Mouse (Mus musculus) 3T3-L1 (cell line): ENCODE data around the gene Npm3.

Experiments
- DNase-seq: peaks from one replicate; pipeline ENCODE4 v3.0.0-alpha.2; 2015; ENCODE audit warnings: low read depth, low spot score

Npm3 gene

GRCm38 (mm10) chr19:45734191-45734590 is 15.2 kb downstream of the Npm3 start:
- DNase-seq, result no peak

GRCm38 (mm10) chr19:45733564-45733963 is 15.8 kb downstream of the Npm3 start:
- DNase-seq, result no peak

GRCm38 (mm10) chr19:45731658-45732057 is 17.7 kb downstream of the Npm3 start:
- DNase-seq, result no peak

- no peak for DNase-seq
Measured at GRCm38 (mm10) chr19:45730042-45730441, 19.3 kb downstream of the Npm3 start.

- no peak for DNase-seq
Measured at GRCm38 (mm10) chr19:45727231-45727630, 22.2 kb downstream of the Npm3 start.

- DNase-seq, result no peak
Measured at GRCm38 (mm10) chr19:45725677-45726277, 23.6 kb downstream of the Npm3 start.

- DNase-seq, result no peak
Measured at GRCm38 (mm10) chr19:45722188-45722587, 27.2 kb downstream of the Npm3 start.

GRCm38 (mm10) chr19:45718286-45718685 is 31.1 kb downstream of the Npm3 start:
- DNase-seq, result peak; percentile 63

- DNase-seq, result peak; percentile 13
Measured at GRCm38 (mm10) chr19:45717493-45718220, 31.7 kb downstream of the Npm3 start.

- DNase-seq, result no peak
Measured at GRCm38 (mm10) chr19:45708704-45709103, 40.7 kb downstream of the Npm3 start.
